Mouse (Mus musculus) embryonic facial prominence, embryonic 14.5 days (tissue): Measurements from ENCODE around the gene Pfdn4. TPM values are rescaled to one million over a fixed set of nuclear protein-coding genes. Genes with fewer than 3 reads are reported as not detected.
A peak's percentile ranks its signal among the peaks of the same experiment; 100 is the strongest.

Experiments used
- ATAC-seq: fragments of 200-750 bp; cut with Nextera tagmentation; 2 replicates; pipeline ENCODE4 v1.8.0; 2017; ENCODE audit warnings: low read depth, moderate number of reproducible peaks, moderate TSS enrichment
- DNase-seq: peaks from one replicate; pipeline ENCODE4 v3.0.0-alpha.2; 2015; ENCODE audit warnings: low spot score
- H3K27ac ChIP-seq: fragments of 300-500 bp; sonication (generic); replicated peaks from 2 replicates; pipeline ENCODE4 v1.5.1; 2014; ENCODE audit warnings: low read depth, mild to moderate bottlenecking, low read length, moderate library complexity
- H3K27me3 ChIP-seq: fragments of 300-500 bp; sonication (generic); replicated peaks from 2 replicates; pipeline ENCODE4 v1.6.1; 2014; ENCODE audit warnings: low read length; ENCODE audit not compliant: control insufficient read depth, insufficient read depth
- H3K36me3 ChIP-seq: fragments of 300-500 bp; sonication (generic); 2 replicates; pipeline ENCODE4 v1.6.1; 2014; ENCODE audit warnings: low read length, mixed read lengths; ENCODE audit not compliant: control insufficient read depth, insufficient read depth
- H3K4me1 ChIP-seq: fragments of 300-500 bp; sonication (generic); 2 replicates; pipeline ENCODE4 v1.6.1; 2014; ENCODE audit warnings: antibody characterized with exemption, low read length; ENCODE audit not compliant: control insufficient read depth, insufficient read depth
- H3K4me2 ChIP-seq: fragments of 300-500 bp; sonication (generic); 2 replicates; pipeline ENCODE4 v1.6.1; 2014; ENCODE audit warnings: low read depth, mild to moderate bottlenecking, low read length, moderate library complexity, mixed read lengths
- H3K4me3 ChIP-seq: fragments of 300-500 bp; sonication (generic); 2 replicates; pipeline ENCODE4 v1.5.1; 2014; ENCODE audit warnings: low read depth, mild to moderate bottlenecking, low read length
- H3K9ac ChIP-seq: fragments of 300-500 bp; sonication (generic); 2 replicates; pipeline ENCODE4 v1.6.1; 2014; ENCODE audit warnings: low read depth, mild to moderate bottlenecking, low read length, moderate library complexity, mixed read lengths
- H3K9me3 ChIP-seq: fragments of 300-500 bp; sonication (generic); 2 replicates; pipeline ENCODE4 v1.6.1; 2016; ENCODE audit warnings: low read length; ENCODE audit not compliant: control insufficient read depth
- WGBS: fragments of 180-500 bp; shearing (Covaris S2); extraction: QIAGEN DNeasy Blood & Tissue Kit; methylation state at CpG from one replicate; pipeline ENCODE4 v1.1.7; 2014; 5-methylcytosine and 5-hydroxymethylcytosine counted together
- polyA plus RNA-seq: library from polyadenylated mRNA; unstranded; fragments of >200 nt; fragmentation: Nextera tagmentation; extraction: Ambion mirVana; gene quantifications from 2 replicates; pipeline ENCODE4 v1.2.1, GENCODE M21; 2014

Gene Pfdn4
- polyA plus RNA-seq, 1 experiment from 2014 or later: 87.6 TPM

GRCm38 (mm10) chr2:170508821-170509220 is 12.6 kb downstream of the Pfdn4 start:
- Histone ChIP-seq H3K4me2 (peak overlapping the region; percentile 62), H3K27me3 (no peaks in the 10 kb centered on the region), H3K36me3 (no peaks in the 10 kb centered on the region), H3K4me1 (peaks cover 9% of the 10 kb centered on the region), H3K27ac (no peak overlapping the region), H3K4me3 (peak overlapping the region; percentile 36), H3K9me3 (no peaks in the 10 kb centered on the region), H3K9ac (0 out of 2 replicates have a peak overlapping the region, but pooled peaks have one; percentile 54)
- under 1% methylated on average over 12 of the region's 12 CpGs for WGBS
- DNase-seq: peak; percentile 92
- 0 out of 2 replicates have a peak, but pooled peaks have one; percentile 7 for ATAC-seq

- peak overlapping the region; percentile 65 for H3K4me2 ChIP-seq
- WGBS: under 1% methylated on average over 45 of the region's 69 CpGs
- H3K9ac ChIP-seq: peak overlapping the region; percentile 89
- H3K36me3 ChIP-seq: peaks cover 6% of the 10 kb centered on the region; the same call in 1 of the 2 replicates
- DNase-seq: peak; percentile 89
- no peaks in the 10 kb centered on the region for H3K9me3 ChIP-seq
- H3K4me3 ChIP-seq: peak overlapping the region; percentile 92
- no peaks in the 10 kb centered on the region for H3K27me3 ChIP-seq
- peaks cover 9% of the 10 kb centered on the region for H3K4me1 ChIP-seq
- ATAC-seq: peak; percentile 68
- H3K27ac ChIP-seq: peak overlapping the region; percentile 85
These were observed 15.1 kb downstream of the Pfdn4 start for GRCm38 (mm10) chr2:170511073-170511891.

GRCm38 (mm10) chr2:170513756-170514155 is 17.5 kb downstream of the Pfdn4 start:
- Histone ChIP-seq H3K36me3 (peaks cover 28% of the 10 kb centered on the region), H3K4me2 (no peak overlapping the region), H3K9ac (no peak overlapping the region), H3K9me3 (no peaks in the 10 kb centered on the region), H3K27me3 (no peaks in the 10 kb centered on the region), H3K4me1 (peaks cover 9% of the 10 kb centered on the region), H3K4me3 (no peak overlapping the region), H3K27ac (no peak overlapping the region)
- WGBS: 86% methylated on average over 12 of the region's 12 CpGs
- DNase-seq (no peak), ATAC-seq (no peak)

GRCm38 (mm10) chr2:170520321-170520971 is 24.2 kb downstream of the Pfdn4 start:
- ATAC-seq (peak; percentile 70; the same call in 1 of the 2 replicates), DNase-seq (peak; percentile 87)
- Histone ChIP-seq H3K4me3 (no peak overlapping the region), H3K4me2 (no peak overlapping the region), H3K27me3 (no peaks in the 10 kb centered on the region), H3K9me3 (no peaks in the 10 kb centered on the region), H3K4me1 (no peaks in the 10 kb centered on the region), H3K9ac (no peak overlapping the region), H3K36me3 (peaks cover 37% of the 10 kb centered on the region), H3K27ac (no peak overlapping the region)
- whole genome bisulfite sequencing: 11% methylated on average over 7 of the region's 7 CpGs

DNA sequence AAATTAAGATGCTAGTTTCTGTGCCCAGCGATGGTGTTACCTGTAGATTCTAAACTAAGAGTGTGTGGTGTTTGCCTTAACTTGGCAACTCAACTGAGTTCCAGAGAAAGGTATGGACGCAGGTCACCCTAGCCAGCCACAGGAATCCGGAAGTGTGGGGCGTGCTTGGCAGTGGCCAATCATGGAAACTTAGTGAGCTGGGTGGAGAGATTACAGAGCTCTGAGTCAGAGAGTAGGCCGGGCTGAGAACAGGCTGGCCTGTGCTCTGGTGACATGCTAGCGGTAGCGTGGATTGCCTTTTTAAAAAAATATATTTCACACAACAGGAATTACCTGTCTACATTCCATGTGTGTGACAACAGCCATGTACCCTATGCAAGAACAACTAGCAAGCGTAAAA is 30.3 kb downstream of the Pfdn4 start:
- ATAC-seq (peak; percentile 44; the same call in 1 of the 2 replicates), DNase-seq (peak; percentile 36)
- Histone ChIP-seq H3K9ac (no peak overlapping the region), H3K4me2 (no peak overlapping the region), H3K4me1 (no peaks in the 10 kb centered on the region), H3K4me3 (no peak overlapping the region), H3K27me3 (no peaks in the 10 kb centered on the region), H3K27ac (no peak overlapping the region), H3K36me3 (no peaks in the 10 kb centered on the region), H3K9me3 (no peaks in the 10 kb centered on the region)
- 81% methylated on average over 8 of the region's 8 CpGs for WGBS

GRCm38 (mm10) chr2:170528061-170528460 is 31.8 kb downstream of the Pfdn4 start:
- Histone ChIP-seq H3K27me3 (no peaks in the 10 kb centered on the region), H3K4me3 (no peak overlapping the region), H3K27ac (no peak overlapping the region), H3K4me1 (no peaks in the 10 kb centered on the region), H3K36me3 (no peaks in the 10 kb centered on the region), H3K9me3 (no peaks in the 10 kb centered on the region), H3K4me2 (no peak overlapping the region), H3K9ac (no peak overlapping the region)
- ATAC-seq: no peak
- no peak for DNase-seq
- WGBS: 84% methylated on average over 16 of the region's 16 CpGs

GRCm38 (mm10) chr2:170529766-170530165 is 33.5 kb downstream of the Pfdn4 start:
- DNase-seq (no peak), ATAC-seq (no peak)
- Histone ChIP-seq H3K27ac (no peak overlapping the region), H3K4me3 (no peak overlapping the region), H3K4me1 (no peaks in the 10 kb centered on the region), H3K9me3 (no peaks in the 10 kb centered on the region), H3K9ac (no peak overlapping the region), H3K27me3 (no peaks in the 10 kb centered on the region), H3K36me3 (no peaks in the 10 kb centered on the region), H3K4me2 (no peak overlapping the region)
- 91% methylated on average over 7 of the region's 7 CpGs for WGBS

GRCm38 (mm10) chr2:170530256-170530655 is 34.0 kb downstream of the Pfdn4 start:
- Histone ChIP-seq H3K27ac (no peak overlapping the region), H3K9me3 (no peaks in the 10 kb centered on the region), H3K36me3 (no peaks in the 10 kb centered on the region), H3K9ac (no peak overlapping the region), H3K4me1 (no peaks in the 10 kb centered on the region), H3K4me2 (no peak overlapping the region), H3K4me3 (no peak overlapping the region), H3K27me3 (no peaks in the 10 kb centered on the region)
- no peak for ATAC-seq
- 96% methylated on average over 3 of the region's 3 CpGs for WGBS
- no peak for DNase-seq
